In genomic region chr6:113458635-113459034, GRCm38 (mm10) we compare ENCODE assay signal across 10 mouse cellular contexts. TPM values are rescaled to one million over a fixed set of nuclear protein-coding genes. Genes with fewer than 3 reads are reported as not detected.
DNase-seq lines count a peak whose midpoint lies in the region; ATAC-seq and TF ChIP-seq lines count a peak whose summit lies in the region.
"Had no signal": no experiment of that assay in that cellular context is flagged by ENCODE, and none has a peak within 500 bp of the region (broad histone marks: within the 10 kb centered on the region; RNA-seq: fewer than 3 reads in every experiment).

No protein-coding gene starts in this region.

- peak overlapping the region; percentile 60; the same call in 1 of the 2 replicates for H3K27ac ChIP-seq in kidney, embryonic 15.5 days
- no peak overlapping the region for H3K27ac ChIP-seq in small intestine, adult 2 months (ENCODE audit: insufficient read depth, low read depth, low read length)
- no peak overlapping the region for H3K27ac ChIP-seq in hindbrain, embryonic 13.5 days
- H3K27ac ChIP-seq: forebrain, embryonic 13.5 days; hindbrain, embryonic 15.5 days; macrophage had no signal

- H3K27me3 ChIP-seq in kidney, embryonic 15.5 days, result no peaks in the 10 kb centered on the region; the same call in 1 of the 2 replicates
- H3K27me3 ChIP-seq in small intestine, adult 2 months (ENCODE audit: control insufficient read depth, insufficient read depth, low read length), result no peaks in the 10 kb centered on the region
- H3K27me3 ChIP-seq in hindbrain, embryonic 13.5 days, result 0 out of 2 replicates have a peak, but pooled peaks cover 13% of the 10 kb centered on the region
- H3K27me3 ChIP-seq: forebrain, embryonic 13.5 days; hindbrain, embryonic 15.5 days had no signal

- H3K4me2 ChIP-seq in kidney, embryonic 15.5 days, result peak overlapping the region; percentile 34; the same call in 1 of the 2 replicates
- H3K4me2 ChIP-seq in hindbrain, embryonic 13.5 days, result no peak overlapping the region
- H3K4me2 ChIP-seq: forebrain, embryonic 13.5 days; hindbrain, embryonic 15.5 days had no signal

- peak; percentile 34 for DNase-seq in ZHBTc4 (ENCODE audit: low read depth, low spot score)
- peak; percentile 62 for DNase-seq in cerebellum, adult 9-10 months
- no peak for DNase-seq in layer of hippocampus, adult 11-12 months (ENCODE audit: low spot score)
- no peak for DNase-seq in adrenal gland, adult (ENCODE audit: inconsistent age in 2 of 2, low spot score in 1 of 2)

- H3K4me3 ChIP-seq in kidney, embryonic 15.5 days (replicated peaks), result peak overlapping the region; percentile 10; the same call in 1 of the 2 replicates
- peak overlapping the region; percentile 41 for H3K4me3 ChIP-seq in small intestine, adult 2 months (ENCODE audit: low read depth, low read length)
- no peak overlapping the region for H3K4me3 ChIP-seq in hindbrain, embryonic 13.5 days
- H3K4me3 ChIP-seq: forebrain, embryonic 13.5 days; hindbrain, embryonic 15.5 days had no signal

- H3K9me3 ChIP-seq in kidney, embryonic 15.5 days (replicated peaks), result no peaks in the 10 kb centered on the region
- no peaks in the 10 kb centered on the region for H3K9me3 ChIP-seq in hindbrain, embryonic 13.5 days
- H3K9me3 ChIP-seq: forebrain, embryonic 13.5 days; hindbrain, embryonic 15.5 days had no signal

- H3K9ac ChIP-seq in kidney, embryonic 15.5 days, result no peak overlapping the region
- no peak overlapping the region for H3K9ac ChIP-seq in hindbrain, embryonic 13.5 days
- H3K9ac ChIP-seq: forebrain, embryonic 13.5 days; hindbrain, embryonic 15.5 days had no signal

- TF ChIP-seq CTCF in small intestine, adult 2 months (IDR thresholded peaks at IDR 0.05; ENCODE audit: extremely low read depth, insufficient read length, insufficient replicate concordance, low read depth, low read length), result no peak

- H3K4me1 ChIP-seq in kidney, embryonic 15.5 days, result 0 out of 2 replicates have a peak, but pooled peaks cover 7% of the 10 kb centered on the region
- peaks cover 5% of the 10 kb centered on the region for H3K4me1 ChIP-seq in small intestine, adult 2 months (ENCODE audit: control insufficient read depth, insufficient read depth, insufficient read length, low read length)
- H3K4me1 ChIP-seq in hindbrain, embryonic 13.5 days (replicated peaks), result no peaks in the 10 kb centered on the region
- H3K4me1 ChIP-seq: forebrain, embryonic 13.5 days; hindbrain, embryonic 15.5 days had no signal

- peak; percentile 67; the same call in 1 of the 2 replicates for ATAC-seq in kidney, embryonic 15.5 days (replicated peaks; ENCODE audit: low FRiP score)
- ATAC-seq in hindbrain, embryonic 13.5 days (ENCODE audit: low FRiP score), result no peak
- ATAC-seq: forebrain, embryonic 13.5 days had no signal

- 51% methylated on average over 10 of the region's 10 CpGs for WGBS in kidney, embryonic 15.5 days
- WGBS in small intestine, adult 2 months, result 37% methylated on average over 10 of the region's 10 CpGs
- 59% methylated on average over 10 of the region's 10 CpGs for WGBS in hindbrain, embryonic 13.5 days

- H3K36me3 ChIP-seq in kidney, embryonic 15.5 days, result no peaks in the 10 kb centered on the region
- no peaks in the 10 kb centered on the region for H3K36me3 ChIP-seq in small intestine, adult 2 months (ENCODE audit: control insufficient read depth, insufficient read depth, low read length)
- no peaks in the 10 kb centered on the region for H3K36me3 ChIP-seq in hindbrain, embryonic 13.5 days
- H3K36me3 ChIP-seq: hindbrain, embryonic 15.5 days had no signal

- TF ChIP-seq POLR2A in small intestine, adult 2 months (IDR thresholded peaks at IDR 0.05; ENCODE audit: low read depth, low read length), result no peak

RNA-seq across cellular contexts. Expression of gene Il17re, which starts 0.4 kb away (rescaled TPM):
- 6.1 and 7.8 TPM in 2 replicates for polyA plus RNA-seq in kidney, embryonic 15.5 days (2015; fragmentation: Nextera tagmentation; extraction: Ambion mirVana)
- 6.8 and 11.4 TPM in 2 replicates for polyA plus RNA-seq in small intestine, adult 2 months (2012; rRNA removed)
- 0.09 and 0.17 TPM in 2 replicates for polyA plus RNA-seq in hindbrain, embryonic 13.5 days (2015; fragmentation: Nextera tagmentation; extraction: Ambion mirVana)
- polyA plus RNA-seq: macrophage had no signal

RNA-seq across cellular contexts. Expression of gene Il17rc, which starts 12.6 kb away (rescaled TPM):
- polyA plus RNA-seq in kidney, embryonic 15.5 days (2015; fragmentation: Nextera tagmentation; extraction: Ambion mirVana), result 18.5 and 19.6 TPM in 2 replicates
- polyA plus RNA-seq in small intestine, adult 2 months (2012; rRNA removed), result 189 and 786 TPM in 2 replicates
- polyA plus RNA-seq in hindbrain, embryonic 13.5 days (2015; fragmentation: Nextera tagmentation; extraction: Ambion mirVana), result 2.0 and 2.4 TPM in 2 replicates
- polyA plus RNA-seq: macrophage had no signal

RNA-seq across cellular contexts. Expression of gene Jagn1, which starts 16.3 kb away (rescaled TPM):
- polyA plus RNA-seq in kidney, embryonic 15.5 days (2015; fragmentation: Nextera tagmentation; extraction: Ambion mirVana), result 104 and 111 TPM in 2 replicates
- polyA plus RNA-seq in small intestine, adult 2 months (2012; rRNA removed), result 36.9 and 39.4 TPM in 2 replicates
- 92.9 and 96.9 TPM in 2 replicates for polyA plus RNA-seq in hindbrain, embryonic 13.5 days (2015; fragmentation: Nextera tagmentation; extraction: Ambion mirVana)

RNA-seq across cellular contexts. Expression of gene Cidec, which starts 23.1 kb away (rescaled TPM):
- not detected in 2 replicates for polyA plus RNA-seq in kidney, embryonic 15.5 days (2015; fragmentation: Nextera tagmentation; extraction: Ambion mirVana)
- 156 and 346 TPM in 2 replicates for polyA plus RNA-seq in small intestine, adult 2 months (2012; rRNA removed)
- polyA plus RNA-seq in hindbrain, embryonic 13.5 days (2015; fragmentation: Nextera tagmentation; extraction: Ambion mirVana), result not detected in 2 replicates
- polyA plus RNA-seq: forebrain, embryonic 13.5 days; hindbrain, embryonic 15.5 days; macrophage had no signal

RNA-seq across cellular contexts. Expression of gene Creld1, which starts 24.5 kb away (rescaled TPM):
- 35.7 and 37.2 TPM in 2 replicates for polyA plus RNA-seq in kidney, embryonic 15.5 days (2015; fragmentation: Nextera tagmentation; extraction: Ambion mirVana)
- 5.7 and 6.6 TPM in 2 replicates for polyA plus RNA-seq in small intestine, adult 2 months (2012; rRNA removed)
- polyA plus RNA-seq in hindbrain, embryonic 13.5 days (2015; fragmentation: Nextera tagmentation; extraction: Ambion mirVana), result 67.2 and 72.4 TPM in 2 replicates

Comparison
In these comparisons a context has a peak if more than half of its experiments do, and no peak if none do; other contexts are left out.
1. DNase-seq: peak in ZHBTc4 (single experiment) and cerebellum, adult 9-10 months (single experiment); none in layer of hippocampus, adult 11-12 months (single experiment) and adrenal gland, adult (0 of 2).